Mouse (Mus musculus): ENCODE data around the gene Stra8. TPM values are rescaled to one million over a fixed set of nuclear protein-coding genes. Genes with fewer than 3 reads are reported as not detected.

The Stra8 gene
- polyA plus RNA-seq (2014; fragmentation: Nextera tagmentation; extraction: Ambion mirVana) = not detected in 2 replicates

- 46% methylated on average over 10 of the region's 10 CpGs for WGBS
- DNase-seq (ENCODE audit: low spot score) (no peak), ATAC-seq (ENCODE audit: low FRiP score) (no peak)
- Histone ChIP-seq H3K27ac (ENCODE audit: low read depth, low read length) (no peak within 1 kb of the TSS), H3K4me3 (ENCODE audit: low read depth, low read length) (no peak within 1 kb of the TSS), H3K9me3 (ENCODE audit: control insufficient read depth, low read length) (no peaks in the 10 kb centered on the region), H3K9ac (ENCODE audit: low read depth, low read length) (no peak within 1 kb of the TSS), H3K4me1 (replicated peaks; ENCODE audit: control insufficient read depth, insufficient read depth, low read length) (no peaks in the 10 kb centered on the region), H3K4me2 (replicated peaks; ENCODE audit: low read depth, low read length) (no peak within 1 kb of the TSS), H3K36me3 (ENCODE audit: control insufficient read depth, insufficient read depth, low read length) (no peaks in the 10 kb centered on the region), H3K27me3 (ENCODE audit: control insufficient read depth, insufficient read depth, low read length) (no peaks in the 10 kb centered on the region)
Observed at GRCm38 (mm10) chr6:34919956-34920355, at the start of gene Stra8. TSS of gene Stra8 (plus strand) at chr6:34920163.

GRCm38 (mm10) chr6:34870724-34871123 lies 49.2 kb upstream of the Stra8 start:
- WGBS = 81% methylated on average over 5 of the region's 5 CpGs
- Histone ChIP-seq H3K9ac (ENCODE audit: low read depth, low read length) (no peak overlapping the region), H3K9me3 (ENCODE audit: control insufficient read depth, low read length) (no peaks in the 10 kb centered on the region), H3K4me1 (replicated peaks; ENCODE audit: control insufficient read depth, insufficient read depth, low read length) (peaks cover 2% of the 10 kb centered on the region; the same call in 1 of the 2 replicates), H3K27me3 (ENCODE audit: control insufficient read depth, insufficient read depth, low read length) (no peaks in the 10 kb centered on the region), H3K27ac (ENCODE audit: low read depth, low read length) (no peak overlapping the region), H3K36me3 (ENCODE audit: control insufficient read depth, insufficient read depth, low read length) (no peaks in the 10 kb centered on the region), H3K4me3 (ENCODE audit: low read depth, low read length) (no peak overlapping the region), H3K4me2 (replicated peaks; ENCODE audit: low read depth, low read length) (no peak overlapping the region)
- DNase-seq (ENCODE audit: low spot score) (no peak), ATAC-seq (ENCODE audit: low FRiP score) (no peak)

- Histone ChIP-seq H3K27me3 (ENCODE audit: control insufficient read depth, insufficient read depth, low read length) (no peaks in the 10 kb centered on the region), H3K4me1 (replicated peaks; ENCODE audit: control insufficient read depth, insufficient read depth, low read length) (0 out of 2 replicates have a peak, but pooled peaks cover 1% of the 10 kb centered on the region), H3K27ac (ENCODE audit: low read depth, low read length) (no peak overlapping the region), H3K36me3 (ENCODE audit: control insufficient read depth, insufficient read depth, low read length) (no peaks in the 10 kb centered on the region), H3K4me2 (replicated peaks; ENCODE audit: low read depth, low read length) (no peak overlapping the region), H3K9ac (ENCODE audit: low read depth, low read length) (no peak overlapping the region), H3K4me3 (ENCODE audit: low read depth, low read length) (no peak overlapping the region), H3K9me3 (ENCODE audit: control insufficient read depth, low read length) (no peaks in the 10 kb centered on the region)
- DNase-seq (ENCODE audit: low spot score) = no peak
- no peak for ATAC-seq (ENCODE audit: low FRiP score)
- 93% methylated on average over 7 of the region's 7 CpGs for WGBS
Observed at GRCm38 (mm10) chr6:34871929-34872328, 48.0 kb upstream of the Stra8 start.

GRCm38 (mm10) chr6:34872871-34873270 lies 47.1 kb upstream of the Stra8 start:
- H3K4me1 ChIP-seq (replicated peaks; ENCODE audit: control insufficient read depth, insufficient read depth, low read length) = no peaks in the 10 kb centered on the region

GRCm38 (mm10) chr6:34874101-34874921 lies 45.7 kb upstream of the Stra8 start:
- 77% methylated on average over 21 of the region's 21 CpGs for WGBS
- no peak overlapping the region for H3K27ac ChIP-seq (ENCODE audit: low read depth, low read length)

More at GRCm38 (mm10) chr6:34872871-34873270, 47.1 kb upstream of the Stra8 start:
- Histone ChIP-seq H3K4me3 (ENCODE audit: low read depth, low read length) (no peak overlapping the region), H3K27me3 (ENCODE audit: control insufficient read depth, insufficient read depth, low read length) (no peaks in the 10 kb centered on the region), H3K9ac (ENCODE audit: low read depth, low read length) (no peak overlapping the region), H3K4me2 (replicated peaks; ENCODE audit: low read depth, low read length) (no peak overlapping the region), H3K36me3 (ENCODE audit: control insufficient read depth, insufficient read depth, low read length) (no peaks in the 10 kb centered on the region), H3K27ac (ENCODE audit: low read depth, low read length) (no peak overlapping the region), H3K9me3 (ENCODE audit: control insufficient read depth, low read length) (no peaks in the 10 kb centered on the region)
- 88% methylated on average over 10 of the region's 10 CpGs for WGBS
- DNase-seq (ENCODE audit: low spot score) (no peak), ATAC-seq (ENCODE audit: low FRiP score) (no peak)

GRCm38 (mm10) chr6:34875268-34875761 lies 44.6 kb upstream of the Stra8 start:
- WGBS = 89% methylated on average over 15 of the region's 15 CpGs
- ATAC-seq (ENCODE audit: low FRiP score) (no peak), DNase-seq (ENCODE audit: low spot score) (no peak)
- no peaks in the 10 kb centered on the region for H3K9me3 ChIP-seq (ENCODE audit: control insufficient read depth, low read length)
- H3K4me2 ChIP-seq (replicated peaks; ENCODE audit: low read depth, low read length) = no peak overlapping the region
- H3K4me1 ChIP-seq (replicated peaks; ENCODE audit: control insufficient read depth, insufficient read depth, low read length) = no peaks in the 10 kb centered on the region
- H3K36me3 ChIP-seq (ENCODE audit: control insufficient read depth, insufficient read depth, low read length) = no peaks in the 10 kb centered on the region
- H3K9ac ChIP-seq (ENCODE audit: low read depth, low read length) = no peak overlapping the region
- no peak overlapping the region for H3K4me3 ChIP-seq (ENCODE audit: low read depth, low read length)
- H3K27me3 ChIP-seq (ENCODE audit: control insufficient read depth, insufficient read depth, low read length) = no peaks in the 10 kb centered on the region
- no peak overlapping the region for H3K27ac ChIP-seq (ENCODE audit: low read depth, low read length)

More at GRCm38 (mm10) chr6:34874101-34874921, 45.7 kb upstream of the Stra8 start:
- Histone ChIP-seq H3K4me2 (replicated peaks; ENCODE audit: low read depth, low read length) (no peak overlapping the region), H3K4me3 (ENCODE audit: low read depth, low read length) (no peak overlapping the region), H3K36me3 (ENCODE audit: control insufficient read depth, insufficient read depth, low read length) (no peaks in the 10 kb centered on the region), H3K4me1 (replicated peaks; ENCODE audit: control insufficient read depth, insufficient read depth, low read length) (no peaks in the 10 kb centered on the region), H3K27me3 (ENCODE audit: control insufficient read depth, insufficient read depth, low read length) (no peaks in the 10 kb centered on the region), H3K9ac (ENCODE audit: low read depth, low read length) (no peak overlapping the region), H3K9me3 (ENCODE audit: control insufficient read depth, low read length) (no peaks in the 10 kb centered on the region)
- no peak for ATAC-seq (ENCODE audit: low FRiP score)
- no peak for DNase-seq (ENCODE audit: low spot score)

- H3K27ac ChIP-seq (ENCODE audit: low read depth, low read length) = no peak overlapping the region
- no peak overlapping the region; the same call in 1 of the 2 replicates for H3K4me2 ChIP-seq (replicated peaks; ENCODE audit: low read depth, low read length)
- 58% methylated on average over 12 of the region's 12 CpGs for WGBS
- DNase-seq (ENCODE audit: low spot score) (no peak), ATAC-seq (ENCODE audit: low FRiP score) (no peak)
- no peaks in the 10 kb centered on the region for H3K27me3 ChIP-seq (ENCODE audit: control insufficient read depth, insufficient read depth, low read length)
- H3K4me3 ChIP-seq (ENCODE audit: low read depth, low read length) = no peak overlapping the region; the same call in 1 of the 2 replicates
- no peaks in the 10 kb centered on the region for H3K4me1 ChIP-seq (replicated peaks; ENCODE audit: control insufficient read depth, insufficient read depth, low read length)
- H3K36me3 ChIP-seq (ENCODE audit: control insufficient read depth, insufficient read depth, low read length) = no peaks in the 10 kb centered on the region
- H3K9me3 ChIP-seq (ENCODE audit: control insufficient read depth, low read length) = no peaks in the 10 kb centered on the region
- H3K9ac ChIP-seq (ENCODE audit: low read depth, low read length) = peak overlapping the region; percentile 90; the same call in 1 of the 2 replicates
Observed at GRCm38 (mm10) chr6:34875966-34876834, 43.8 kb upstream of the Stra8 start.

GRCm38 (mm10) chr6:34876835-34877156 lies 43.2 kb upstream of the Stra8 start:
- Histone ChIP-seq H3K4me2 (replicated peaks; ENCODE audit: low read depth, low read length) (peak overlapping the region; percentile 67), H3K27me3 (ENCODE audit: control insufficient read depth, insufficient read depth, low read length) (no peaks in the 10 kb centered on the region), H3K4me1 (replicated peaks; ENCODE audit: control insufficient read depth, insufficient read depth, low read length) (no peaks in the 10 kb centered on the region), H3K4me3 (ENCODE audit: low read depth, low read length) (peak overlapping the region; percentile 68; the same call in 1 of the 2 replicates), H3K36me3 (ENCODE audit: control insufficient read depth, insufficient read depth, low read length) (no peaks in the 10 kb centered on the region), H3K9ac (ENCODE audit: low read depth, low read length) (peak overlapping the region; percentile 90), H3K9me3 (ENCODE audit: control insufficient read depth, low read length) (no peaks in the 10 kb centered on the region), H3K27ac (ENCODE audit: low read depth, low read length) (no peak overlapping the region)
- ATAC-seq (ENCODE audit: low FRiP score) = no peak
- no peak for DNase-seq (ENCODE audit: low spot score)
- 53% methylated on average over 2 of the region's 2 CpGs for WGBS
